Mouse (Mus musculus) forelimb bud, embryonic 11.5 days (tissue): Measurements from ENCODE around the gene Cyp2d9.
"Not testable (repeated sequence)": the region's sequence is repeated elsewhere in the genome, so short reads cannot be mapped to it uniquely, and the experiment has no call there.

Experiments used
- DNase-seq: peaks from one replicate; pipeline ENCODE4 v3.0.0-alpha.2; 2012; ENCODE audit warnings: low read depth, low spot score

Cyp2d9 gene

DNA sequence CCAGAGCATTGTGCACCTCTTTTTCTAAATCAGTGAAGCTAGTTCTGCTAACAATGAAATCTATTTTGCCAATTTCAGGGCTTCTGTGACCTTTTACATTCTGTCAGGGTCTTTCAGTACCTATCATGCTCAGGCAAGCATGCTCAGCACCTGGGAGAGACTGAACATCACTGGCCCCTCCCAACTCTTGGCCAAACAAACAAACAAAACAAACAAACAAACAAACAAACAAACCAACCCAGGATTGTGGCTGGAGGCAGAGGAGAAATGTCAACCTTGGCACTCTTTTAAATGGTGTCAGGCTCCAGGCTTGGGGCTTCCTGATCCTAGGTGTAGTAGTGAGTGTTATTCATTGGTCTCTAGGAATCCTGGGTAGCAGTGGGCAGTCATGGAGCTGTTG, at the start of gene Cyp2d9:
Cyp2d9 (plus strand) TSS at position 301 of the 400 bp plus-strand sequence.
- DNase-seq = no peak

GRCm38 (mm10) chr15:82385729-82386128, 47.5 kb upstream of the Cyp2d9 start:
- no peak for DNase-seq

GRCm38 (mm10) chr15:82389916-82390315, 43.3 kb upstream of the Cyp2d9 start:
- DNase-seq = not testable (repeated sequence)

GRCm38 (mm10) chr15:82393922-82394321, 39.3 kb upstream of the Cyp2d9 start, which contains the start of gene Cyp2d11:
Gene Cyp2d11 (minus strand): TSS chr15:82394022.
- DNase-seq = not testable (repeated sequence)

DNA sequence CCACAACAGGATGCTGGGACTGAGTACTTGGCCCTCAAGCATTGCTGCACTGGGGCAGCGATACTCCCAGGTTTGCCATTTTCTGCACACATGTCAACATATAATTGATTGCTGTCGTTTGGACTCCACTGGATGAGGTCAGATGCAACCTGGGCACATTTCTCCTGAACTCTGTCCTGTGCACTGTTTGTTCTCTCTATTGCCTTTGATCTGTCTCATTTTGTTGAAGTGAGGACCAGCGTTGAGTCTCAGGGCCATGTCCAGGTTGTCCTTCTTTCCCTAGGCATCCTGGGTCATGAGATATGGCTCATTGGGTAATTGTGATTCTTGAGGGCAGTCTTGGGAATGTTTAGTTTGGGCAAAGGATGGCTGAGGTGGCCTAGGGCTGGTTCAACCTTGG, 37.3 kb upstream of the Cyp2d9 start:
- DNase-seq = not testable (repeated sequence)

DNA sequence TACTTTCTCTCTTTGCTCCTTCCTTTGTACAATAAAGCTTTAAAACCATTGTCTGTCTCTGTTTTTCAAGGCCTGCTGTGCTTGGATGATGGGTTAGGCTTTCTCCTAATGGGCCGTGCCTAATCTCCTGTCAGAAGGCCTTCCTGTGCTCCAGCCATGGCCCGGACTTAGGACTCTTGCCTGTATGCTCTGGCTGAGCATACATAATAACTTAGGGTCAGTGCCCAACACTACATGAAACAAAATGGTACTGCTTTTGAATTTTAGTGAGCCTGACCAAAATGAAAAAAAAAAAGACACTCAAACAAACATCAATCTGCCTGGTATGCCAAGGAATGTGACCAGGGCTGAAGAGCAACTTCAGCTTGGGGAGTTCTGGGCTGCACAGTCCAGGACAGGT, 31.7 kb upstream of the Cyp2d9 start:
- no peak for DNase-seq

GRCm38 (mm10) chr15:82402106-82402505, 31.1 kb upstream of the Cyp2d9 start:
- no peak for DNase-seq

- no peak for DNase-seq
Measured at GRCm38 (mm10) chr15:82402741-82403140, 30.5 kb upstream of the Cyp2d9 start.

DNA sequence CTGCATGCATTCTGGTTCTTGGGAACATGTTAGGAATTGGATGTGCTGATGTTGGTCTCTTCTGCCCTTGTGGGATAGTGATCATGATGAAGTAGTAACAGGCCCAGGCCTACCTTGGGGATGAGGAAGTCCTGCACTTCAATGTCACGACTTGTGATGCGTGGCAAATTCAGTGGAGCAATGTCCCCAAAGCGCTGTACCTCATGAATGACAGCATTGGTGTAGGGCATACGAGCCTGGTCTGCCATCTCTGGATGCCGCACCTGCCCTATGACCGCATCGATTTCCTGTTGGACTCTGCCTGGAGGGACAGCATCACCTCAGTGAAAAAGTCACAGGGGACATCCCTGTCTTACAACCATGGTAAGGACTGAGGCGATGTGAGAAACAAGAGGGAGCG, 29.6 kb upstream of the Cyp2d9 start:
- DNase-seq = no peak

- DNase-seq = no peak
Measured at GRCm38 (mm10) chr15:82404163-82404562, 29.1 kb upstream of the Cyp2d9 start.

- no peak for DNase-seq
Measured at GRCm38 (mm10) chr15:82406981-82407380, 26.3 kb upstream of the Cyp2d9 start, which contains the start of gene Cyp2d10. Gene Cyp2d10 (minus strand): TSS chr15:82407195.

- no peak for DNase-seq
Measured at GRCm38 (mm10) chr15:82407536-82407935, 25.7 kb upstream of the Cyp2d9 start.

- peak; percentile 54 for DNase-seq
Measured at GRCm38 (mm10) chr15:82416797-82417789, 16.1 kb upstream of the Cyp2d9 start.

DNA sequence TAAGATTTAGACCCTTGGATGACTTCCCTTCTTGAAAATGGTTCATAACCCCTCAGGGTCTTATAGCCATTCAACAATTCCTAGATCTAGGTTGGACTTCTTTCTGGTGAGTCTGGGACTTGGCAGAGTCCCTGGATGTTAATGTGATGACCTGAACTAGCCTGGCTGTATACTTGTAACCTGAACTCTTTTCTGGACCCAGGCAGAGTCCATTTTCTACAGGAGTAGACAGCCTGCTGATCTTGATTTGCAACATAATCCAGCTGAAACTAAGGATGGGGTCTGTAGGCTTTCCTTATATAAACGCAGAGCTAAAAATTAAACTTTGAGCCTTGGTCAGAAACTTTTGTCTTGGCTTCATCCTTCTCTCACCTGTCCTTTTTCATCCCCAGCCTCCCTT, 14.6 kb upstream of the Cyp2d9 start:
- no peak for DNase-seq

- no peak for DNase-seq
Measured at GRCm38 (mm10) chr15:82422935-82423334, 10.3 kb upstream of the Cyp2d9 start.

- no peak for DNase-seq
Measured at GRCm38 (mm10) chr15:82423471-82423870, 9.8 kb upstream of the Cyp2d9 start.

- DNase-seq = no peak
Measured at GRCm38 (mm10) chr15:82433621-82434020, 384 bp downstream of the Cyp2d9 start.

DNA sequence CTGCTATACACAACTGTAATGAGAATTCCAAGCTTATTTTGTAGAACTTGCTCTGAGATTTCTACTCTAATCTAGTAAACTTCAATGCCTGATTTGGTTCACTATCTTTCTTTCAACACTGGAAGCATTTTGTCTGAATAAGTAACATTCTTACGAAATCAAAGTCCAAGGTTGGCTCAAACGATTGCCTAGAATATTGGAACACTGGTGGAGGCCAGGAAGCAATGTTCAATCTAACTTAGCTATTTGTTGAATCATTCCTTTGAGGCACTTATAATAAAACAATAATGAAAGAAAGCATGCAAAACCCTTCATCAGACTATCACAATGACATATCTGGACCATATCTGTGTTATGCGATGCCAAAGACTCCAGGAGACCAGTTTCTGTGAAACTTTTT, 1.3 kb downstream of the Cyp2d9 start:
- DNase-seq = no peak

DNA sequence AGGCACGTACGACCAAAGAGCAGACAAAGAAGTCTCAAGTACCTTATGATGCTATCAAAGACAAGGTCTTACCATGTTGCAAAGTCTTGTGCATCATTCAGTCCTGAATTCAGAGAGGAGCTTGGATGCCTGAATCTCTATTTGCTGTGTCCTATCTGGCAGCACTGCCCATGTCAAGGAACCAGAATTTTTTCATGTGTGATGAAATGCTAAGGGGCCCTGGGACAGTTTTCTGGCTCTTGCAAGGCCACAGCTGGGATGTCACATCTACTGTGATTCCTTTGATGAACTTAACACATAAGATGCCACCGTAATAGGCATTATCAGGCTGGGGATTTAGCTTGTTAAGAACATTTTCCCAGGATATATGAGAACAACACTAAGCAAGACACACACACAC, 1.8 kb downstream of the Cyp2d9 start:
- DNase-seq = no peak

- DNase-seq = no peak
Measured at GRCm38 (mm10) chr15:82435606-82436005, 2.4 kb downstream of the Cyp2d9 start.

- DNase-seq = no peak
Measured at GRCm38 (mm10) chr15:82437975-82438617, 4.9 kb downstream of the Cyp2d9 start.

- no peak for DNase-seq
Measured at GRCm38 (mm10) chr15:82443658-82444057, 10.4 kb downstream of the Cyp2d9 start.

DNA sequence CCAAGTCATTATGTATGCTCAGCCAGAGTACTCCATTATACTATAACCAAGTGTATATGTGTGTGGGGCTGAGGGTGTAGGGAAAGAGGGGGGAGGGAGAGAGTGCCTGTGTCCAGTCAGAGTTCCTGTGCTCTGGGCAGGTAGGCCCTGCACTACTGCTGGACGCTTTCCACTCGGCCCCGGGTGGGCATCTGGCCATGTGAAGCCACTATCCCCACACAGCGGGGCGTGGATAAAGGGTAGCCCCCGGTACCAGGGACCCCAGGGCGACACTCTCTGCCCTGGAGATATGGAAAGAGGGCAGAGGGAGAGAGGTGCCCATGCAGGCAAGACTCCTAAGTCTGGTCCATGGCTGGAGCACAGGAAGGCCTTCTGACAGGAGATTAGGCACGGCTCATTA, 12.0 kb downstream of the Cyp2d9 start:
- no peak for DNase-seq
